Mouse (Mus musculus) frontal cortex, postnatal 10 days (tissue): Measurements from ENCODE around the gene Zfp706.
"Not testable (repeated sequence)": the region's sequence is repeated elsewhere in the genome, so short reads cannot be mapped to it uniquely, and the experiment has no call there.

Experiments used
- DNase-seq, 2 experiments: peaks; one replicate each; pipeline ENCODE4 v3.0.0; 2022; ENCODE audit warnings: low spot score in 2 of 2, mixed read lengths in 1 of 2

Gene Zfp706

GRCm38 (mm10) chr15:37011316-37011715 is 3.7 kb upstream of the Zfp706 start:
- no peak for DNase-seq

GRCm38 (mm10) chr15:37008546-37008945 is 973 bp upstream of the Zfp706 start:
- no peak for DNase-seq

GRCm38 (mm10) chr15:37007959-37008419 is 416 bp upstream of the Zfp706 start:
- DNase-seq = no peak

- no peak for DNase-seq
Measured at GRCm38 (mm10) chr15:37006475-37007164, 953 bp downstream of the Zfp706 start.

GRCm38 (mm10) chr15:37005793-37006474 is 1.6 kb downstream of the Zfp706 start:
- DNase-seq = no peak

GRCm38 (mm10) chr15:37004858-37005257 is 2.7 kb downstream of the Zfp706 start:
- no peak for DNase-seq

- no peak for DNase-seq
Measured at GRCm38 (mm10) chr15:37002276-37002675, 5.3 kb downstream of the Zfp706 start.

GRCm38 (mm10) chr15:36999602-37000001 is 8.0 kb downstream of the Zfp706 start:
- not testable (repeated sequence) for DNase-seq

- DNase-seq = no peak
Measured at GRCm38 (mm10) chr15:36995166-36995565, 12.4 kb downstream of the Zfp706 start.

- no peak for DNase-seq
Measured at GRCm38 (mm10) chr15:36994665-36995064, 12.9 kb downstream of the Zfp706 start.

- DNase-seq = no peak
Measured at GRCm38 (mm10) chr15:36993435-36994178, 14.0 kb downstream of the Zfp706 start.

GRCm38 (mm10) chr15:36991353-36991752 is 16.2 kb downstream of the Zfp706 start:
- no peak for DNase-seq

- DNase-seq = no peak
Measured at GRCm38 (mm10) chr15:36989922-36990321, 17.7 kb downstream of the Zfp706 start.

- DNase-seq = no peak
Measured at GRCm38 (mm10) chr15:36988718-36989115, 18.9 kb downstream of the Zfp706 start.

- no peak for DNase-seq
Measured at GRCm38 (mm10) chr15:36987976-36988717, 19.4 kb downstream of the Zfp706 start.

- DNase-seq = no peak
Measured at GRCm38 (mm10) chr15:36987211-36987877, 20.2 kb downstream of the Zfp706 start.

- DNase-seq = no peak
Measured at GRCm38 (mm10) chr15:36985567-36985925, 22.0 kb downstream of the Zfp706 start.

- no peak for DNase-seq
Measured at GRCm38 (mm10) chr15:36984921-36985566, 22.5 kb downstream of the Zfp706 start.

- no peak for DNase-seq
Measured at GRCm38 (mm10) chr15:36983455-36983854, 24.1 kb downstream of the Zfp706 start.

- no peak for DNase-seq
Measured at GRCm38 (mm10) chr15:36980238-36980637, 27.3 kb downstream of the Zfp706 start.
